Mouse (Mus musculus) lung, postnatal 10 days (tissue): ENCODE measurements around the gene Fryl.

Experiments used
- DNase-seq: peaks from one replicate; pipeline ENCODE4 v3.0.0; 2021

Gene Fryl

GRCm38 (mm10) chr5:73192870-73193576 lies 63.4 kb downstream of the Fryl start:
- DNase-seq: no peak

- no peak for DNase-seq
These were observed 64.7 kb downstream of the Fryl start for GRCm38 (mm10) chr5:73191765-73192164.

- no peak for DNase-seq
These were observed 66.3 kb downstream of the Fryl start for GRCm38 (mm10) chr5:73190164-73190563.

- DNase-seq: no peak
These were observed 66.8 kb downstream of the Fryl start for GRCm38 (mm10) chr5:73189443-73190160.

- DNase-seq: no peak
These were observed 67.8 kb downstream of the Fryl start for GRCm38 (mm10) chr5:73188576-73188975.

GRCm38 (mm10) chr5:73188164-73188563 lies 68.3 kb downstream of the Fryl start:
- no peak for DNase-seq

- no peak for DNase-seq
These were observed 69.5 kb downstream of the Fryl start for GRCm38 (mm10) chr5:73186912-73187311.

GRCm38 (mm10) chr5:73185424-73185823 lies 71.0 kb downstream of the Fryl start:
- no peak for DNase-seq

- DNase-seq: no peak
These were observed 73.5 kb downstream of the Fryl start for GRCm38 (mm10) chr5:73182701-73183447.

GRCm38 (mm10) chr5:73182191-73182590 lies 74.2 kb downstream of the Fryl start:
- DNase-seq: no peak

GRCm38 (mm10) chr5:73176294-73176693 lies 80.1 kb downstream of the Fryl start:
- no peak for DNase-seq

- no peak for DNase-seq
These were observed 80.9 kb downstream of the Fryl start for GRCm38 (mm10) chr5:73175377-73176147.

- DNase-seq: no peak
These were observed 84.4 kb downstream of the Fryl start for GRCm38 (mm10) chr5:73171876-73172480.

GRCm38 (mm10) chr5:73171203-73171602 lies 85.2 kb downstream of the Fryl start:
- DNase-seq: no peak

- DNase-seq: peak; percentile 36
These were observed 87.6 kb downstream of the Fryl start for GRCm38 (mm10) chr5:73168769-73169272.

- DNase-seq: no peak
These were observed 88.2 kb downstream of the Fryl start for GRCm38 (mm10) chr5:73167976-73168768.

- DNase-seq: no peak
These were observed 92.4 kb downstream of the Fryl start for GRCm38 (mm10) chr5:73163970-73164369.

GRCm38 (mm10) chr5:73162492-73162891 lies 93.9 kb downstream of the Fryl start:
- no peak for DNase-seq

- DNase-seq: no peak
These were observed 96.0 kb downstream of the Fryl start for GRCm38 (mm10) chr5:73160440-73160839.

GRCm38 (mm10) chr5:73157502-73157901 lies 98.9 kb downstream of the Fryl start:
- DNase-seq: no peak

- no peak for DNase-seq
These were observed 99.4 kb downstream of the Fryl start for GRCm38 (mm10) chr5:73157009-73157408.
